Mouse (Mus musculus) B cell, adult (primary cell): ENCODE measurements around the gene Trim46. TPM values are rescaled to one million over a fixed set of nuclear protein-coding genes. Genes with fewer than 3 reads are reported as not detected.

Experiments used
- total RNA-seq: library from RNA; stranded (reverse); gene quantifications from 4 replicates; pipeline ENCODE4 v1.2.4, GENCODE M21; 2023; ENCODE audit not compliant: inconsistent age

Gene Trim46
- total RNA-seq: 2.8 to 4.4 TPM (median 3.4 TPM) in 4 replicates

GRCm38 (mm10) chr3:89246261-89247100 lies at the start of gene Trim46:
TSS of gene Trim46 (minus strand) at chr3:89246309.

GRCm38 (mm10) chr3:89280606-89281511 lies 34.8 kb upstream of the Trim46 start, which contains the start of gene Efna1:
TSS of gene Efna1 (minus strand) at chr3:89281142.

GRCm38 (mm10) chr3:89270051-89270755 lies 24.1 kb upstream of the Trim46 start, which contains the start of gene Slc50a1:
TSS of gene Slc50a1 (minus strand) at chr3:89270570.

GRCm38 (mm10) chr3:89259076-89259475 lies 13.0 kb upstream of the Trim46 start, which contains the start of gene Dpm3:
TSS of gene Dpm3 (plus strand) at chr3:89259358.

GRCm38 (mm10) chr3:89245688-89246171 lies 379 bp downstream of the Trim46 start, which contains the start of gene Krtcap2:
TSS of gene Krtcap2 (plus strand) at chr3:89245966.

DNA sequence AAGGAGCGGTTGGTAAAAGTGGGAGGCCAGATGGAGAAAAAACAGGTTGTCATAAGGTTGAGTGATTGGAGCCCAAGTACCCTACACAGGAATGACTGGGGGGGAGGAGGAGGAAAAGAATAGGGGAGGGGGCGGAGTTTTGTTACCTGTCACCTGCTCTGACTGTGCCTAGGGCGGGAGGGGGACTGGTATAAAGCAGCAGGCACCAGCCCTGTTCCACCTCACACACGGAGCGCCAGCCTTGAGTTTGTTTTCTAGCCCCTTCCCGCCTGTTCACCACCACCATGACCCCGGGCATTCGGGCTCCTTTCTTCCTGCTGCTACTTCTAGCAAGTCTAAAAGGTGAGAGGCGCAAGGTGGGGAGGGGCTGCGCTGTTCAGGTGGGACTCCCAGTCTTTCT lies 17.3 kb downstream of the Trim46 start, which contains the start of gene Muc1:
Gene Muc1 (plus strand): TSS at position 222 of the 400 bp plus-strand sequence.

GRCm38 (mm10) chr3:89226900-89227299 lies 19.2 kb downstream of the Trim46 start, which contains the start of gene Mtx1:
TSS of gene Mtx1 (minus strand) at chr3:89227088.

GRCm38 (mm10) chr3:89214681-89215411 lies 31.3 kb downstream of the Trim46 start, which contains the start of gene Thbs3:
TSS of gene Thbs3 (plus strand) at chr3:89215180.

DNA sequence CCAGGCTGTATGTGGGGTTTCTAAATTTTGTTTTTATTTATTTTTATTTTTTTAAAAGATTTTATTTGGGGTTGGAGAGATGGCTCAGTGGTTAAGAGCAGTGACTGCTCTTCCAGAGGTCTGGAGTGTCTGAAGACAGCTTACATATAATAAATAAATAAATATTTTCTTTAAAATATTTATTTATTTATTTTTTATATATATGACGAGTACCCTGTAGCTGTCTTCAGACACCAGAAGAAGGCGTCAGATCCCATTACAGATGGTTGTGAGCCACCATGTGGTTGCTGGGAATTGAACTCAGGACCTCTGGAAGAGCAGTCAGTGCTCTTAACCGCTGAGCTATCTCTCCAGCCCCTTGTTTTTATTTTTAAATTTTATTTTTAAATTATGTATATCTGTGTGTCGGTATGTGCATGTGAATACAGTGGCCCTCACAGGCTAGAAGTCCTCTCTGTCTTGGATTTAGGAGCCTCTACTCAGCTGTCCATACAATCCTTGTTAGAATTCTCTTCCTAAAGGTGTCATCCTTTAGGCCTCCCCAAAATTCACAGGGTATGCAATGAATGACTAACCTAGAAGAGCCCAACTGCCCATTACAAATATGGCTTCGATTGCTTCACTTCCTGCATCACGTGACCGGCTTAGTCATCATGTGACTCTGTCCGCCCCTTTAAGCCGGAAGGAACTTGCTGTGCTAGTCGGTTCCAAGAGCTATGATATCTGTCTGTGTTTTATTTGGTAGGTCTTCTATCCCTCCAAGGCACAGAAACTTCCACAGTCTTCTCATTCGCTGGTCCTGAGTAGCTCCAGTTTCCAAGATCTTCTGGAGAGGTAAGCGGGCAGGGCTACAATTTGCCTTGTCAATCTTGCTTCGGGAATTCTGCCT lies 43.6 kb downstream of the Trim46 start, which contains the start of gene Gba:
Gene Gba (plus strand): TSS at position 676 of the 889 bp plus-strand sequence.

Other genes starting within 250 kb of the Trim46 start
- 46.6 to 58.3 TPM (median 51.4 TPM) in 4 replicates for gene Rusc1, start 153.0 kb downstream of the Trim46 start, total RNA-seq
- not detected in 4 replicates for gene Gm43738, start 145.2 kb downstream of the Trim46 start, total RNA-seq
- gene Fdps, start 144.3 kb downstream of the Trim46 start, total RNA-seq: 16.5 to 21.8 TPM (median 18.6 TPM) in 4 replicates
- 0.18 TPM in 1 of 4 replicates, not detected in the others for gene Pklr, start 110.2 kb downstream of the Trim46 start, total RNA-seq
- gene Hcn3, start 86.1 kb downstream of the Trim46 start, total RNA-seq: 2.1 to 4.4 TPM (median 4.1 TPM) in 4 replicates
- gene Clk2, start 81.5 kb downstream of the Trim46 start, total RNA-seq: 137 to 156 TPM (median 153 TPM) in 4 replicates
- gene Scamp3, start 68.8 kb downstream of the Trim46 start, total RNA-seq: 106 to 112 TPM (median 108 TPM) in 4 replicates
- gene Fam189b, start 63.2 kb downstream of the Trim46 start, total RNA-seq: 14.0 to 22.6 TPM (median 17.1 TPM) in 4 replicates
- 87.6 to 95.2 TPM (median 90.4 TPM) in 4 replicates for gene Gba, start 43.4 kb downstream of the Trim46 start, total RNA-seq
- gene Thbs3, start 31.1 kb downstream of the Trim46 start, total RNA-seq: 7.6 to 14.7 TPM (median 8.8 TPM) in 4 replicates
- gene Mtx1, start 19.2 kb downstream of the Trim46 start, total RNA-seq: 208 to 228 TPM (median 213 TPM) in 4 replicates
- gene Muc1, start 17.3 kb downstream of the Trim46 start, total RNA-seq: 0.80 to 2.1 TPM (median 1.1 TPM) in 4 replicates
- 92.4 to 106 TPM (median 94.3 TPM) in 4 replicates for gene Krtcap2, start 343 bp downstream of the Trim46 start, total RNA-seq
- 63.2 to 86.3 TPM (median 79.6 TPM) in 4 replicates for gene Dpm3, start 13.0 kb upstream of the Trim46 start, total RNA-seq
- gene Slc50a1, start 24.3 kb upstream of the Trim46 start, total RNA-seq: 136 to 155 TPM (median 153 TPM) in 4 replicates
- gene Efna1, start 34.8 kb upstream of the Trim46 start, total RNA-seq: 0.48 to 1.5 TPM (median 0.78 TPM) in 4 replicates
- not detected in 4 replicates for gene Efna3, start 76.7 kb upstream of the Trim46 start, total RNA-seq
- gene Efna4, start 91.7 kb upstream of the Trim46 start, total RNA-seq: not detected in 4 replicates
- gene Adam15, start 103.7 kb upstream of the Trim46 start, total RNA-seq: 4.5 to 7.9 TPM (median 5.5 TPM) in 4 replicates
- gene Dcst2, start 115.7 kb upstream of the Trim46 start, total RNA-seq: not detected in 4 replicates
- not detected in 4 replicates for gene Dcst1, start 118.9 kb upstream of the Trim46 start, total RNA-seq
- gene Zbtb7b, start 148.5 kb upstream of the Trim46 start, total RNA-seq: 50.9 to 68.8 TPM (median 61.8 TPM) in 4 replicates
- 1.3 TPM in 1 of 4 replicates, not detected in the others for gene Lenep, start 156.5 kb upstream of the Trim46 start, total RNA-seq
- 40.2 to 51.7 TPM (median 45.4 TPM) in 4 replicates for gene Flad1, start 165.6 kb upstream of the Trim46 start, total RNA-seq
- gene Cks1b, start 172.1 kb upstream of the Trim46 start, total RNA-seq: 2.9 to 5.9 TPM (median 4.7 TPM) in 4 replicates
- gene Shc1, start 172.1 kb upstream of the Trim46 start, total RNA-seq: 86.4 to 99.2 TPM (median 94.7 TPM) in 4 replicates
- gene Pygo2, start 183.9 kb upstream of the Trim46 start, total RNA-seq: 34.3 to 43.6 TPM (median 35.5 TPM) in 4 replicates
- gene Pbxip1, start 190.4 kb upstream of the Trim46 start, total RNA-seq: 126 to 144 TPM (median 138 TPM) in 4 replicates
- 15.8 to 18.6 TPM (median 16.8 TPM) in 4 replicates for gene Pmvk, start 208.2 kb upstream of the Trim46 start, total RNA-seq